Mouse (Mus musculus) monocyte, adult 5-6 weeks (primary cell): ENCODE measurements at regions not wholly inside any gene's neighbourhood (a gene's known extent, or its start where the extent isn't known, plus 50 kb on each side); places are given as distances from the start of the nearest gene placed in this dataset.
"Not testable (repeated sequence)": the region's sequence is repeated elsewhere in the genome, so short reads cannot be mapped to it uniquely, and the experiment has no call there.

ENCODE experiments used
- ATAC-seq: fragments of 153-309, 156-312 bp; replicated peaks from 2 replicates; pipeline ENCODE4 v1.8.0; 2017; ENCODE audit warnings: mild to moderate bottlenecking; ENCODE audit not compliant: low TSS enrichment, insufficient number of reproducible peaks, severe bottlenecking, poor library complexity, low FRiP score

- no peak for ATAC-seq
Measured at GRCm38 (mm10) chr15:5940945-5941344, 358.6 kb upstream of the Dab2 start.

GRCm38 (mm10) chr15:5946650-5947049 lies 352.9 kb upstream of the Dab2 start:
- no peak for ATAC-seq

GRCm38 (mm10) chr15:5950919-5951318 lies 348.7 kb upstream of the Dab2 start:
- ATAC-seq, result no peak

GRCm38 (mm10) chr15:5951661-5952060 lies 347.9 kb upstream of the Dab2 start:
- ATAC-seq, result not testable (repeated sequence)

- no peak for ATAC-seq
Measured at GRCm38 (mm10) chr15:5953106-5953505, 346.5 kb upstream of the Dab2 start.

- no peak for ATAC-seq
Measured at GRCm38 (mm10) chr15:5991351-5992065, 308.1 kb upstream of the Dab2 start.

- not testable (repeated sequence) for ATAC-seq
Measured at GRCm38 (mm10) chr15:5992146-5992545, 307.4 kb upstream of the Dab2 start.

- no peak for ATAC-seq
Measured at GRCm38 (mm10) chr15:6000816-6001215, 298.8 kb upstream of the Dab2 start.

- ATAC-seq, result no peak
Measured at GRCm38 (mm10) chr15:6001394-6001793, 298.2 kb upstream of the Dab2 start.

GRCm38 (mm10) chr15:6014982-6015381 lies 284.6 kb upstream of the Dab2 start:
- ATAC-seq, result no peak

- no peak for ATAC-seq
Measured at GRCm38 (mm10) chr15:6016637-6017049, 282.9 kb upstream of the Dab2 start.

GRCm38 (mm10) chr15:6025543-6025942 lies 274.0 kb upstream of the Dab2 start:
- no peak for ATAC-seq

- ATAC-seq, result no peak
Measured at GRCm38 (mm10) chr15:6029214-6029613, 270.4 kb upstream of the Dab2 start.

- no peak for ATAC-seq
Measured at GRCm38 (mm10) chr15:6030396-6030795, 269.2 kb upstream of the Dab2 start.

- ATAC-seq, result no peak
Measured at GRCm38 (mm10) chr15:6034156-6034555, 265.4 kb upstream of the Dab2 start.

GRCm38 (mm10) chr15:6044511-6045256 lies 254.9 kb upstream of the Dab2 start:
- ATAC-seq, result no peak

- ATAC-seq, result no peak
Measured at GRCm38 (mm10) chr15:6055703-6056102, 243.9 kb upstream of the Dab2 start.

GRCm38 (mm10) chr15:6056887-6057626 lies 242.5 kb upstream of the Dab2 start:
- ATAC-seq, result no peak

- no peak for ATAC-seq
Measured at GRCm38 (mm10) chr15:6059361-6059760, 240.2 kb upstream of the Dab2 start.

GRCm38 (mm10) chr15:6059790-6060189 lies 239.8 kb upstream of the Dab2 start:
- ATAC-seq, result no peak
